Mouse (Mus musculus) kidney, postnatal 25 days (tissue): ENCODE results near the gene Slc9a2.
A peak's percentile ranks its signal among the peaks of the same experiment; 100 is the strongest.

ENCODE experiments used
- DNase-seq, 2 experiments: peaks; one replicate each; pipeline ENCODE4 v3.0.0; 2021; ENCODE audit warnings: mixed read lengths in 2 of 2

Gene Slc9a2

DNA sequence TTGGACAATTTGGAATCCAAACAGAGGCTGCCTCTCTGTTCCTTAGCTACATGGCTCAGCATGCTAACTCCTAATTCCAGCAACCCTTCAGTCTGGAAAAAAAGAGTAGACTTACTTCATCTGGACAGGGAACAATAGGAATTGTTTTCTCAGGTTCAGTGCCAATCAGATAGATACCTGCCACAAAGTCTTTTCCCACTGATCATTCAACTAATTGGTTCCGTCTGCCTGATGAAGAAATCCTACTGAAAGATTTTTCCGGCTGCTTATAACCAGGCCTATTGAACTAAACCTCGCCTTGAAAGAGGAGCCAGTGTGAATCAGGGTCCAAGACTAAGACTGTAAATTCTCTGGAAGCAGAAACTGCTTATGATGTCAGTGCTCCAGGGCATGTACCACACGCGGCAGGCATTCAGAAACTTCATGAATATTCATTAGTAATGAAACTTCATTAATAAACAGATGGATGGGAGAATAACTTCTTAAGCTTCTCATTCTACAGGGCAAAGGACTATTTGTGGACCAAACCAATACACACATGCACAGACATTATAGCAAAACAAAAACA is 109.4 kb downstream of the Slc9a2 start:
- peak in 1 of 2 experiments; percentile 26 for DNase-seq

- DNase-seq, result peak; percentile 93
Observed at GRCm38 (mm10) chr1:40790324-40791141, 110.2 kb downstream of the Slc9a2 start, which contains the start of gene Mfsd9. Gene Mfsd9, minus strand, starts transcription at chr1:40790687.

DNA sequence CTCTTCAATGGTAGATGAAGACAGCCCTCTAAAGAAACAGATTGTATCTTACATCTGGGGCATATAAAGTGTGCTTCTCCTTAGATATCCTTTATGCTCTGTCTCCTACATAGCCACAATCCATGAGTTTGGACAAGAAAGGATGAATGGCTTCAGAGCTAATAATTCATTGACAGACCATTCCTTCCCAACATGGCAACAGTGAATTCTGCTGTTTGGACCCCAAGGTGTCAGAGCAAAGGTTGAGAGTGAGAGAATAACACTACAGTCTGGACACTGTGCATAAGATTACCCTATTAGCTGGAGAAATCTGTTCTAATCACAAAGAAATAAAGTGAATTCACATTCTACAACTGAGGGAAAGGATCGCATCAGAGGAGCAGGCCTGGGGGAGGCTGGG is 115.1 kb downstream of the Slc9a2 start:
- DNase-seq, result no peak

- peak; percentile 64 to 78 for DNase-seq
Observed at GRCm38 (mm10) chr1:40797348-40797747, 117.0 kb downstream of the Slc9a2 start.

DNA sequence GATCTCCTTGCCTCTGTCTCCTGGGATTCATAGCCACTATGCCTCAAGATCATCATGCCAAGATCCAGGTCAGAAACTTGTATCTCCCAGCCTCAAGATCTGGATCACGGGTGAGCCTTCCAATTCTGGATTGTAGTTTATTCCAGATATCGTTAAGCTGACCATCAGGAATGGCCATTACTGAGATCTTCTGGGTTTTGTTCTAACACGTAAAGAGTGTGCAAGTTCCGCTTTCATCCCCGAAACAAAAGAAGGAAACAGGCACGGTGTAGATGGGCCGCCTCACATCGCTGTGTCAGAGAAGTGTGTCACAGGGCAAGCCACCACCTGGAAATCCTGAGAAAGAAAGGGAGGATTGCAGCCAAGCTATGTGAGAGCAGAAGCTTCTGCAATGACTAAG is 118.7 kb downstream of the Slc9a2 start:
- no peak for DNase-seq

DNA sequence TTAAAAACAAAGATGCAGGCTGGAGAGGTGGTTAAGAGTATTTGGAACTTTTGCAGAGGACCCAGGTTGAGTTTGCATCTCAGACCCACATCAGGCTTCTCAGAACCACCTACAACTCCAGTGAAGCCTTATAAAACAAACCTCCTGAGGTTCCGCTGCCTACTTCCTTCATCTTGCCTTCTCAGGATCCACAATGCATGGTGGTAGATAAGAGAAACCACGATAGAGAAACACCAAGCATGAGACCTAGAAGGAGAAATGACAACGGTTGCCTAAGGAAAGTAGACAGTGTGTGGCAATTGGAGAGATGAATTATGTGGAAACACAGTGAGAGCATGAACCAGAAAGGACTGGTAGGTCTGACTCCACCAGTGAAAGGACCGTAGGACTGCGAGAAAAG is 120.5 kb downstream of the Slc9a2 start:
- no peak for DNase-seq

DNA sequence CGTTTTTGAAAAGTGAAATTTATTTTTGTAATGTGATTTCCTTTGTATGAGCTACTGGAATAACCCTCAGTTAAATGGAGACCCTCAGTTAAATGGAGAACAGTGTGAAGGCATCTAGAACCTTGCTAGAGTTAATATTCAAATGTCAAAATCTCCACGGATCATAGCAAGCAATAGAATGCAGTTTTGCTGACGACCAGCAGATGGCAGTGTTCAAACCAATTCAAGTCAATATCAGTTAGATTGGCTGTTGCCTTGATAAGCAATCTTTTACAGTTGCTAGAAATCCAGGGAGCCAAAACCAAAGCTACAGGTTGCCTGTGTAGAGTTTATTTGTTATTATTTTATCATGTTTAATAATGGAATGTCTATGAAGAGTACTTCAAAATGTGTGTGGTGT is 122.4 kb downstream of the Slc9a2 start:
- peak; percentile 48 to 70 for DNase-seq

GRCm38 (mm10) chr1:40804118-40804517 is 123.7 kb downstream of the Slc9a2 start:
- no peak for DNase-seq

GRCm38 (mm10) chr1:40805351-40805750 is 125.0 kb downstream of the Slc9a2 start, which contains the start of gene Tmem182:
Gene Tmem182, plus strand, starts transcription at chr1:40805601.
- DNase-seq, result peak; percentile 17 to 61

DNA sequence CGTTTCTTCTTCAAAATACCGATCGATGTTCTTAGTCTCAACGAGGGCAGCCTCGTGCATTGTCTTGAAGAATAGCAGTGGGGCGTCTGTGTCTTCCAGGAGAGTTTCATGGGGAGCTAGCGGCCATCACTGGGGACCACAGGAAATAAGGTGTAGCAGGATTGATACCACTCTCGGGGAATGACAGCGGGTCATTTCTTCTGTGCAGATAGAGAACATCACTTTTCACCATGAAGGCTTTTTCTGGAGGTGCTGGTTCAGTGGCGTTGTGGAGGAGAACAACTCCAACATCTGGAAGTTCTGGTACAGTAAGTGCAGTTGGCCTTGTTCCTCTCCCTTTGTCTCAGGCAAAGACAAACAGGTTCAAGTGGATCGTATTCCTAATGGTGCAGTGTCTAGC is 125.5 kb downstream of the Slc9a2 start:
- DNase-seq, result no peak

- DNase-seq, result no peak
Observed at GRCm38 (mm10) chr1:40808643-40809042, 128.3 kb downstream of the Slc9a2 start.

DNA sequence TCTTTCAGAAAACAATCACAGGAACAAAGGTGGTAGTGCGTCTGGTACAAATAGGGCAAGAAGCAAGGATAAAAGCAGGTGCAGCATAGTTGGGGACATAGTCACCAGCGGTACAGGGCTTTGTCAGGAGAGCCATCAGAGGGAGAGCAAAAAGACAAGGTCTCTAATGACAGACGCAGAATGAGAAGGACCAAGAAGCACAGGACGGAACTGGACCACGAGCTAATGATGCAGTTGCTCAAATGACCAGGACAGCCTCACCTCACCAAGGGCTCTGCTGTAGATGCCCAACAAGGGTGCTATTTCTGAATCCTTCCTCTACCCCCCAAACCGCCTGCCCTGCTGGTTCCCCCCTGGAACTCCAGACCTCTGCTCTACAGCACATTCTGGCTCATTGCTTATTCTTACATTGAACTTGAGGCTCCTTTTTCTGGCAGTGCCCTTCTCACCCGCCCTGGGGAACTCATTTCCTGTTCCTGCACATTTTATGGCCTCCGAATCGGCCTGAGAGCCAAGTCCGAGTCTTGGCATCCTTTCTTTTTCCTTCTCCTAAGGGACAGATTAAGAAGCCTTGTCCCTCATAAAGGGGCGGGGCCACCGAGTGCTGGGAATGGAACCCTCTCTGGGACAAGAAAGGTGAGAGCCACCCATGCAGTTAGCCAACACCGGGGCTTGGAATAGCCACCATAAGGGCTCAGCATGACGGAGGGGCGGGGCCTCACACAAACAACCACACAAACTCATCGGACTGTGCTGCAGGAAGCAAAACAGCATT is 134.9 kb downstream of the Slc9a2 start:
- peak; percentile 28 to 50 for DNase-seq
